Mouse (Mus musculus) testis, postnatal 14 days (tissue): ENCODE results near the gene 4921504E06Rik.

Experiments
- DNase-seq: peaks from one replicate; pipeline ENCODE4 v3.0.0; 2021; ENCODE audit warnings: low spot score

The 4921504E06Rik gene

DNA sequence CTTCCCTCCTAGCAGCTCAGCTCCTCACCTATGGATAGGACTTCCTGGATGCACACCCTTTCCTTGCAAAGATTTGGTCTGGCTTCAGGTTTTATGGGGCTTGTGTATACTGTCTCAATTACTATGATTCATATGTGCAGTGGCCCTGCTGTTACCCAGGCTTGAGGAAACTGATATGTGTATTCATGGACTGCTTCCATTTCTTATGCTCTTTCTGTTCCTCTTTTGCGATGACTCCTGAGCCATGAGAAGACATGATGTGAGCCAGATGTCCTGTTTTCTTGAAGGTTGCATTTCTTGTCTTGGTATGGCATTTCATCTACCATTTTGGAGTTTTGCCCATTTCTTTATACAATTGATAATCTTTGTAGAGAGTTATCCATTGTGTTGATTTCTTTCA, 48.0 kb downstream of the 4921504E06Rik start:
- DNase-seq = no peak

GRCm38 (mm10) chr2:19490262-19490661, 63.5 kb downstream of the 4921504E06Rik start:
- DNase-seq = no peak

DNA sequence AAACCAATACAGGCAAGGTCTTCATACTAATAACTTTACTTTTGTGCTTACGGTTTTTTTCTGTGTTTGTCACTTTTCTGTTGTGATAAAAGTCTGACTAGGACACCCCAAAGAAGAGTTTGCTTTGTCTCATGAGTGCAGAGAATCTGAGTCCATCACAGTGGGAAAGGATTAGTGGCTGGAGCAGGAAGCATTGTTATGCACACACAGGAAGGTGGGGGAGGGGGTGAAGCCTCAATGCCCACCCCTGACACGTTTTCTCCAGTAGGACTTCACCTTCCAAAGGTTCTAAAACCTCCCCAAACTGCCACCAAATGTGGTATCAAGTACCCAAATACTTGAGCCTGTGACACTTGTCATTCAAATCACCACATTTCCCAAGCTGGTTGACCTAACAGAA, 91.8 kb downstream of the 4921504E06Rik start:
- DNase-seq = no peak

DNA sequence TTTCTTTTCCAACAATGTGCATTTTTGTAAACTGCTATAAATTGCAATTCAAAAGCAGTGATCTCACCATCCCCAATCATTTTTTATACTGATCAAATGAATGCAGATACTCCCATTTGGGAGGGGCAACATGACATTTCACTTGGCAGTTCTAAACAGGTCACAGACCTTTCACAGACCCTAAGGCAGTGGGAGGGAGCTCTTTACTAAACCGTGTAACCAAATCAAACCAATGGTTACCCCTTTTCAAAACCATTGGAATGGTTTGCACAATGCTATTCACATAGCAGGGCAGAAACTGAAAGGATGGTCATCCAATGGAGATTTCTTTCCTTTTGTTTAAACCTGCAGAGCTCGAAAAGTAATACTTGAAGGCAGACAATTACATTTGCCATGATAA, 94.9 kb downstream of the 4921504E06Rik start:
- DNase-seq = no peak

- DNase-seq = no peak
Observed at GRCm38 (mm10) chr2:19455857-19456482, 97.7 kb downstream of the 4921504E06Rik start.

DNA sequence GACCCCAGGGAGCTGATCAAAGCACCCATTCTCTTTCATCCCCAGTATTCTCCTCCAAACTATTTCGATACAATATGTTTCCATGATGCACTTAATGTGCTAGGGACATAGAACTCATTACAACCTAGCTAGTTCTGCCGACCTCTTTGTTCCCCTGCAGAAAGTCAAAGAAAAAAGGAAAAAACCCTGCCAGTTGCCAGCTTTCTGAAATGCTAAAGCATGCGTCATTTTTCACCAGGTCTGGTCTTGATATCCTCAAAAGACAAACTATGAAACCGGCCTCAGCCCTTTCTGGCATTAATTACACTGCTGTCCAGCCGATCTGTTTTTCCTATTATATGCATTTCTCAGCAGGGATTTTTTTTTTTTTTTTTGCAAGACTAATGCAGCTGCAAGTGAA, 98.5 kb downstream of the 4921504E06Rik start:
- DNase-seq = no peak

DNA sequence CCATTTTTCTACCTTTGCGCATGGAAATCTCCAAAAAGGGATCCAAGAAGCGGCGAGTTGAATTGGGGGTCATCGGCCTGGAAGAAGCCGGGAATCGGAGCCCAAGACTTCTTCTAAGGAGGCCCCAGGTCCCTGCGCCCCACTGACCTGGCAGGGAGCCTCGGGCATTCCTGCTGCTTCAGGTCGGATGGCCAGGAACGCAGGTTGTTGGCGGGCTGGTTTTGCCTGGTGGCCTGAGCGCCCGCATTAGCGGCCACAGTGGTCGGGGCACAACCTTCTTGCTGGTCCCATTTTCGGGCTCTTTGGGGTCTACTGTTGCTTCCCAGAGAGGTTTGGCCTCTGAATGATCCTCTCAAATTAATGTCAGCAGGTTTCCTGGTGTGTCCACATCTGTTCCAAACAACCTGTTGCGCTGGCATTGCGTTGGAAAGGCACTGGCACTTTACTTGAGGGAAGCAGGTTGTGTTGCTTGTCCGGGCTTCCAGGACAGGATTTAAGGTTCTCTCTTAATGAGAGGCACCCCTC, 101.1 kb downstream of the 4921504E06Rik start:
- DNase-seq = no peak

- no peak for DNase-seq
Observed at GRCm38 (mm10) chr2:19449308-19449707, 104.4 kb downstream of the 4921504E06Rik start.

GRCm38 (mm10) chr2:19448042-19448700, 105.5 kb downstream of the 4921504E06Rik start:
- DNase-seq = no peak

DNA sequence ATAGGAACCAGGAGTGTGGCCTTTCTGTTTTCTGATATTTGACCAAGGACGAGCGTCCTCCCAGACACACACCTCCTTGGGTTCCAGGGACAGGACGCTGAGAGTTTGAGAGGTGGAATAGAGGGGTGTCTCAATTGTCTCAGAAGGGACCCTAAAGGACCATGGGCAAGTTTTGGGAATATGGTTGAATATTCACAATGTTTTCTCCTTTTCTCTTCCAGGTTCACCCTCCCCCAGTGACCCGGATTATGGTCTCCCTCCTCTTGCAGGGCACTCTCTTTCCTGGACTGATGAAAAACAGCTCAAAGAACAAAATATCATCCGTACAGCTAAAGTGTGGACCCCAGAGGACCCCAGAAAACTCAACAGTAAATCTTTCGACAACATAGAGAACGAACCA, 107.0 kb downstream of the 4921504E06Rik start:
- DNase-seq = no peak

GRCm38 (mm10) chr2:19445871-19446501, 107.7 kb downstream of the 4921504E06Rik start:
- DNase-seq = no peak

DNA sequence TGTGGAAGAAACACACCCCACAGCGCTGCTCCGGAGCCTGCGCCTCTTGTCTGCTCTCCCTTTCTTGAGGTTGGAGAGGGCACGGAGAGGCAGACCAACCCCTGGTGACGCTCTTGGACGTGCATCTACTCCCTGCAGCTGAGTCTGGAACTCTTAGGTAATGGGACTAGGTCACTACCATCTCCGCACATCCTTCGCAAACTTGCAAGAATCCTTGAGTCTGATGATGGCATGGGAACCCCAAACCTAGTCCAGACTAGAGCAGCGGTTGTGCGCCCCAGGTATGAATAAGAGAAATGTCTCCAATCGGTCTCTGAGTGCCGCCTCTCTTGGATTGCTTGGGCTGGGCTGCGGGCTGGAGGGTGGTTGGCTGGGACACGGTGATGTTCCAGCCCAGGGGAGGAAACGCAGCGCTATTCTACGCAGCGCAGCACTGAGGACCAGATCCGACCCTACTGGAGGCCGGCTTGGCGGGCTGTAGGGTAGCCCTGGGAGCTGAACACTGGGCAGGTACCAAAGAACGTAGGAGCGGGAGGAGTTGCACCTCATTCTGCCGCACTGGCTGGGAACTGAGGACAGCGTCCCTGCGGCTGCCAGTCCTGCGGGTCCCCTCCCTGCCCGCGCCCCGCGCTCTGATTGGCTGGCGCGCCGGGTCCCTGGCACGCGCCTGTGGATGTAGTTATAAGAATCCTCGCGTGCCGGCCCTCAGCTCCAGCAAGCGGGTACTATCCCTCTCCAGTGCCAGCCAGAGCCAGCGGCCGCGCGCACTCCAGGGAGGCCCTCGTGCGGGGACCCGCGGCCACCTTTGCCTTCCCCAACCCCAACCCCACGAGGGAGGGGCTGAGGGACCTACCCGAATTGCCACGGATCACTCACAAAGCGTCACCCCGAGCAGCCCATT, 108.5 kb downstream of the 4921504E06Rik start, which contains the start of gene Ptf1a:
Gene Ptf1a (plus strand): TSS at position 733 of the 901 bp plus-strand sequence.
- DNase-seq = no peak

- DNase-seq = no peak
Observed at GRCm38 (mm10) chr2:19444346-19444745, 109.4 kb downstream of the 4921504E06Rik start.

GRCm38 (mm10) chr2:19431614-19432323, 121.9 kb downstream of the 4921504E06Rik start:
- no peak for DNase-seq

- no peak for DNase-seq
Observed at GRCm38 (mm10) chr2:19431186-19431585, 122.5 kb downstream of the 4921504E06Rik start.

- no peak for DNase-seq
Observed at GRCm38 (mm10) chr2:19430746-19431145, 123.0 kb downstream of the 4921504E06Rik start.

GRCm38 (mm10) chr2:19429691-19430690, 123.7 kb downstream of the 4921504E06Rik start:
- DNase-seq = no peak

DNA sequence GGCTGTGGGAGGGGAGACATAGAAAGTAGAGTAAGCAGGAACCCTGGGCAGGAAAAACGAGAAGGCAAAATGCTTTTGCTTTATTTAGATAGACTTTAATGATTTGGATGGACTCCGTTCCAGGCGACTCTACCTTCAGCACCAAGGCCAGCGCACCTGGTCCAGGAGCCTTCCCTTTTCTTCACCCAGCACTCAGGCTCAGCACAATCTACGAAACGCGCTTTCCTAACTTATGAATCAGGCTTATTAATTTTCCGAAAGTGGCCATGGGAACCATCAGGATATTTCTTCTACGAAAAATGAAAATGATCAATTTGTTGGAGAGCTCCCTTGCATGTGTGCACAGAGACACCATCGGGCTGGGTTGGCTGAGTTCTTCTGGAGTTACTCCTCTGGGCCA, 124.7 kb downstream of the 4921504E06Rik start:
- peak; percentile 45 for DNase-seq

GRCm38 (mm10) chr2:19423086-19423485, 130.6 kb downstream of the 4921504E06Rik start:
- DNase-seq = no peak

DNA sequence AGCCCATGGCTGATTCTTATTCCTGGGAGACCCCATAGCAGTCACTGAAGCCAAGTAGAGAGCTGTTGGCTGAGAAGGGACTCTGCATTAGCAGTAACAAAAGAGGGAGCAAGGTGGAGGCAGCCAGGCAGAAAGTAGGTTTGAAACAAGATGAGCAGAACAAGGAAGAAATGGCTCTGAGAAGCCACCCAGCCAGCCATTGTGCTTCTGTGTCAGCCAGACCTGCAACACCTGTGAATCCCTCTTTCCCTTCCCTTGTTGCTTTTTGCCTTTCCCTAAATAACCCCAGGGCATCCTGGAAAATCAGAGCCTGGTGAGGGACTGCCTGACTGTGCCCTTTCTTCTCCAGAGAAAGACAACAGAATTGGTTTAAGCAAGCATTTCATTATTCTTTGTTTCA, 131.5 kb downstream of the 4921504E06Rik start:
- DNase-seq = no peak
